ENCODE assay signal across 27 mouse cellular contexts in the genomic region with DNA sequence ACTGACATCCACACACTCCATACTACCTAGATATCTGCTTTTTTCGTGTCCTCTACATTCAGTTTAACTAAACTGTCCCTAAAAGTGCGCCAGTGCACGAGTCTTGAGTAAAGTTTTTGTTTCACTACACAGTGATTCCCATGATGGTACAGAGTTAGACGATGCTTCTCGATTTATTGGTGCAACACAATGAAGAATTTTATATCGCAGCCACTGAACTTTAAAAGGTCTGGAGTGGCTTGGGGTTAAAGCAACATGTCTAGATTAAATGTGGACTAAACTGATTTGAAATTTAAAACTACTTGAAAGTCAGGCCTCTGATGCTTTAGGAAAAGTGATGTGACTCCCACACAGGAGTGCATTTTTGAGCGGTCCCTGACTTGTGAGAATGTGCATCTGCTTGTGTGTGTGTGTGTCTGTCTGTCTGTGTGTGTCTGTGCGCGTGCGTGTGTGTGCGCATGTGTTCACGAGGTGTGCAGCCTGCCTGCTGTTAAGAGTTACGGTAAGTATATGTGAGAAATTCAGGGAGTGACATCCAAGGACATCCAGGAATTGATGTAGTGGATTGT.
"Had no signal": no experiment of that assay in that cellular context is flagged by ENCODE, and none has a peak within 500 bp of the region (broad histone marks: within the 10 kb centered on the region; RNA-seq: fewer than 3 reads in every experiment).

No protein-coding gene starts in this region.

- H3K4me3 ChIP-seq: embryonic facial prominence, embryonic 10.5 days; embryonic facial prominence, embryonic 12.5 days; embryonic facial prominence, embryonic 13.5 days; embryonic facial prominence, embryonic 15.5 days; erythroblast, embryonic 14.5 days; forebrain, embryonic 10.5 days; forebrain, embryonic 12.5 days; forebrain, embryonic 13.5 days; forebrain, embryonic 15.5 days; gastrocnemius, adult 2 months had no signal

- H3K36me3 ChIP-seq: embryonic facial prominence, embryonic 10.5 days; embryonic facial prominence, embryonic 12.5 days; embryonic facial prominence, embryonic 13.5 days; embryonic facial prominence, embryonic 15.5 days; forebrain, embryonic 10.5 days; forebrain, embryonic 12.5 days; forebrain, embryonic 15.5 days had no signal

- H3K4me2 ChIP-seq: embryonic facial prominence, embryonic 12.5 days; embryonic facial prominence, embryonic 13.5 days; embryonic facial prominence, embryonic 15.5 days; forebrain, embryonic 12.5 days; forebrain, embryonic 13.5 days; forebrain, embryonic 15.5 days had no signal

- ATAC-seq: forebrain, embryonic 14.5 days; forebrain, embryonic 15.5 days; forebrain, embryonic 16.5 days; forebrain, postnatal 0 days had no signal

- H3K9ac ChIP-seq: embryonic facial prominence, embryonic 12.5 days; embryonic facial prominence, embryonic 13.5 days; embryonic facial prominence, embryonic 15.5 days; forebrain, embryonic 12.5 days; forebrain, embryonic 13.5 days; forebrain, embryonic 15.5 days; forebrain, postnatal 0 days had no signal

- H3K4me1 ChIP-seq: embryonic facial prominence, embryonic 12.5 days; embryonic facial prominence, embryonic 13.5 days; embryonic facial prominence, embryonic 15.5 days; forebrain, embryonic 12.5 days; forebrain, embryonic 13.5 days; forebrain, embryonic 15.5 days had no signal

- DNase-seq: cerebellum, adult 18-20 months; cerebellum, adult 2 months; cerebellum, adult 8-10 months; cerebellum, adult 9-10 months; cerebellum, adult 9-11 months; cerebellum, postnatal 10 days; cerebellum, postnatal 14 days; cerebellum, postnatal 25 days; cerebellum, postnatal 36 days; forebrain, postnatal 0 days; gastrocnemius, adult 2 months; gastrocnemius, postnatal 10 days; gastrocnemius, postnatal 14 days; gastrocnemius, postnatal 25 days; gastrocnemius, postnatal 36 days; heart, adult 11 months had no signal

- H3K27me3 ChIP-seq: embryonic facial prominence, embryonic 12.5 days; embryonic facial prominence, embryonic 13.5 days; embryonic facial prominence, embryonic 15.5 days; forebrain, embryonic 12.5 days; forebrain, embryonic 13.5 days; forebrain, embryonic 15.5 days had no signal

- H3K27ac ChIP-seq: embryonic facial prominence, embryonic 10.5 days; embryonic facial prominence, embryonic 12.5 days; embryonic facial prominence, embryonic 13.5 days; embryonic facial prominence, embryonic 15.5 days; forebrain, embryonic 10.5 days; forebrain, embryonic 12.5 days; forebrain, embryonic 13.5 days; forebrain, embryonic 15.5 days; gastrocnemius, adult 2 months had no signal

- H3K9me3 ChIP-seq: embryonic facial prominence, embryonic 10.5 days; embryonic facial prominence, embryonic 12.5 days; embryonic facial prominence, embryonic 13.5 days; embryonic facial prominence, embryonic 15.5 days; forebrain, embryonic 10.5 days; forebrain, embryonic 12.5 days; forebrain, embryonic 13.5 days; forebrain, embryonic 15.5 days had no signal
